Mouse (Mus musculus) myocyte (in vitro differentiated cells): Measurements from ENCODE around the gene Mink1. TPM values are rescaled to one million over a fixed set of nuclear protein-coding genes. Genes with fewer than 3 reads are reported as not detected.

Experiments used
- H3K27me3 ChIP-seq: one replicate; pipeline ENCODE4 v1.6.1; 2011; ENCODE audit not compliant: control insufficient read depth, insufficient read depth, insufficient read length
- H3K36me3 ChIP-seq: one replicate; pipeline ENCODE4 v1.6.1; 2011; ENCODE audit not compliant: control insufficient read depth, insufficient read depth
- H3K4me2 ChIP-seq: one replicate; pipeline ENCODE4 v1.6.1; 2011; ENCODE audit warnings: low read depth, control low read depth
- H3K4me3 ChIP-seq: one replicate; pipeline ENCODE4 v1.5.1; 2011; ENCODE audit warnings: mild to moderate bottlenecking, control low read depth, moderate library complexity
- H3K79me2 ChIP-seq: one replicate; pipeline ENCODE4 v1.6.1; 2011; ENCODE audit not compliant: control insufficient read depth, insufficient read depth
- H3ac ChIP-seq: one replicate; pipeline ENCODE4 v1.6.1; 2011; ENCODE audit not compliant: control insufficient read depth, insufficient read length
- CEBPB ChIP-seq: IDR thresholded peaks from 2 replicates; pipeline ENCODE4 v1.6.1; 2011; ENCODE audit warnings: mild to moderate bottlenecking, moderate library complexity; ENCODE audit not compliant: poor library complexity, insufficient read depth, severe bottlenecking
- E2F4 ChIP-seq: IDR thresholded peaks from one replicate; pipeline ENCODE4 v1.6.1; 2011; ENCODE audit warnings: mild to moderate bottlenecking, control low read depth, moderate library complexity; ENCODE audit not compliant: insufficient read depth
- MAX ChIP-seq: IDR thresholded peaks from one replicate; pipeline ENCODE4 v1.6.1; 2011; ENCODE audit warnings: low read depth, mild to moderate bottlenecking, control low read depth
- MYOD1 ChIP-seq, 3 experiments: IDR thresholded peaks; one replicate each; pipeline ENCODE4 v1.6.1; 2011; ENCODE audit warnings: control low read depth in 2 of 3, low read depth in 2 of 3, mild to moderate bottlenecking in 2 of 3, moderate library complexity in 1 of 3; ENCODE audit not compliant: insufficient read length in 2 of 3, control insufficient read depth in 1 of 3
- MYOG ChIP-seq, 3 experiments: IDR thresholded peaks; one replicate each; pipeline ENCODE4 v1.6.1; 2011; ENCODE audit warnings: control low read depth in 2 of 3, low read depth in 2 of 3, mild to moderate bottlenecking in 2 of 3; ENCODE audit not compliant: insufficient read length in 2 of 3, control insufficient read depth in 1 of 3, insufficient read depth in 1 of 3
- POLR2A ChIP-seq: IDR thresholded peaks from one replicate; pipeline ENCODE4 v1.6.1; 2011; ENCODE audit warnings: low read depth, mild to moderate bottlenecking, control low read depth, moderate library complexity; ENCODE audit not compliant: insufficient read length
- POLR2AphosphoS2 ChIP-seq: IDR thresholded peaks from one replicate; pipeline ENCODE4 v1.6.1; 2011; ENCODE audit warnings: low read depth, control low read depth; ENCODE audit not compliant: insufficient read length
- REST ChIP-seq: IDR thresholded peaks from one replicate; pipeline ENCODE4 v1.6.1; 2011; ENCODE audit warnings: mild to moderate bottlenecking, control low read depth, moderate library complexity; ENCODE audit not compliant: insufficient read depth, insufficient read length
- SRF ChIP-seq: IDR thresholded peaks from one replicate; pipeline ENCODE4 v1.6.1; 2011; ENCODE audit warnings: low read depth; ENCODE audit not compliant: control insufficient read depth, insufficient read length
- TCF12 ChIP-seq: IDR thresholded peaks from one replicate; pipeline ENCODE4 v1.6.1; 2011; ENCODE audit warnings: mild to moderate bottlenecking, control low read depth; ENCODE audit not compliant: poor library complexity, insufficient read depth, severe bottlenecking
- TCF3 ChIP-seq: IDR thresholded peaks from one replicate; pipeline ENCODE4 v1.6.1; 2011; ENCODE audit warnings: low read depth, control low read depth; ENCODE audit not compliant: insufficient read length
- USF1 ChIP-seq: IDR thresholded peaks from one replicate; pipeline ENCODE4 v1.6.1; 2011; ENCODE audit warnings: low read depth, mild to moderate bottlenecking, control low read depth, moderate library complexity
- polyA plus RNA-seq: library from polyadenylated mRNA; unstranded; fragments of >200 nt; fragmentation: generic; extraction: Trizol; gene quantifications from one replicate; pipeline ENCODE4 v1.2.1, GENCODE M21; 2012; ENCODE audit warnings: missing spikeins

Mink1 gene
- polyA plus RNA-seq, 1 experiment = 34.4 TPM

GRCm38 (mm10) chr11:70572348-70572902 is 9.7 kb downstream of the Mink1 start:
- Histone ChIP-seq H3K27me3 (no peaks in the 10 kb centered on the region), H3ac (no peak overlapping the region), H3K79me2 (peaks cover 86% of the 10 kb centered on the region), H3K4me2 (peak overlapping the region; percentile 77), H3K36me3 (no peaks in the 10 kb centered on the region), H3K4me3 (no peak overlapping the region)
- TF ChIP-seq USF1 = no peak
- no peak for TF ChIP-seq REST
- no peak for TF ChIP-seq POLR2A
- no peak for TF ChIP-seq MYOD1 (IDR thresholded peaks at IDR 0.05; ENCODE audit: control insufficient read depth in 1 of 3, insufficient read length in 2 of 3, low read depth in 2 of 3)
- TF ChIP-seq TCF12 = no peak
- TF ChIP-seq MAX = no peak
- no peak for TF ChIP-seq MYOG (IDR thresholded peaks at IDR 0.05; ENCODE audit: control insufficient read depth in 1 of 3, insufficient read depth in 1 of 3, insufficient read length in 2 of 3, low read depth in 2 of 3)

DNA sequence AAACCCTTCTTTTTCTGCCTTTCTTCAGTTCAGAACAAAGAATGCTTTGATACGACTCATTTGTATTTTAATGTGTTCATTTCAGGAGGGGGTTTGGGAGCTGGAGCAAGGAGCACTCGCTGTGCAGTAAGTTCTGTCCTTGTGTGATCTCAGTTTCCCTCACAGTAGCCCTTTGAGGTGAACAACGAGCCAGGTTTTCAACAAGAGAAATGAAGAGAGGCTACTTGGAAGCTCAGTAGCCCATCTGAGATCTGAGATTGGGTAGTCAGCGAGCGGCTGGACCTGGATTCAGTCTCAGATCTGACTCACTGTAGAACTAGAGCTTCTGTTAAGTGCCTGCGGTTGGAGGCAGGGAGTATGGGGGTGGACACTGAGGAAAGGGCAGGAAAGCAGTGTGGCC is 11.2 kb downstream of the Mink1 start:
- H3K4me2 ChIP-seq = peak overlapping the region; percentile 77
- H3K27me3 ChIP-seq = no peaks in the 10 kb centered on the region
- no peak for TF ChIP-seq POLR2A
- no peak for TF ChIP-seq TCF12
- TF ChIP-seq MYOD1 (IDR thresholded peaks at IDR 0.05; ENCODE audit: control insufficient read depth in 1 of 3, insufficient read length in 2 of 3, low read depth in 2 of 3) = no peak
- no peak for TF ChIP-seq CEBPB
- TF ChIP-seq POLR2AphosphoS2 = no peak
- TF ChIP-seq MAX = no peak
- no peak for TF ChIP-seq E2F4
- no peak for TF ChIP-seq USF1
- TF ChIP-seq TCF3 = no peak
- TF ChIP-seq MYOG (IDR thresholded peaks at IDR 0.05; ENCODE audit: control insufficient read depth in 1 of 3, insufficient read depth in 1 of 3, insufficient read length in 2 of 3, low read depth in 2 of 3) = no peak
- H3K79me2 ChIP-seq = peaks cover 86% of the 10 kb centered on the region
- no peak overlapping the region for H3ac ChIP-seq
- no peaks in the 10 kb centered on the region for H3K36me3 ChIP-seq
- no peak overlapping the region for H3K4me3 ChIP-seq

DNA sequence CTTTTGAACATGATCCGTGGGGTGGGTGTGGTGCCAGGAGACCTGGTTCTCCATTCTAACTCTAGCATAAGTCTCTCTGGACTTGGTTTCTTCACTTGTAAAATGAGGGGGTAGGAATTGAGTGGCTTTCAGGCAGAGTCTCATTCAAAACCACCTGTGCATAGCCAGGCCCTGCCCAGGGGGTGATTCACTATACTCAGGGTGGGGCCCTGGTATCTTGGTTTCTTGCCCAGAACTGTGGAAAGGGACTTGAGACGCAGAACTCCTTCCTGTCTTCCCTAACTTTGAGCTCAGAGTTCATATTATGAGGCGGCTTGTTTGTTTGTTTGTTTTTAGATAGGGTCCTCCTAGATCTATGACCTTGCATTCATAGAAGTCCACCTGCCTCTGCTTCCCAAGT is 14.5 kb downstream of the Mink1 start:
- TF ChIP-seq MAX (no peak), MYOG (IDR thresholded peaks at IDR 0.05; ENCODE audit: control insufficient read depth in 1 of 3, insufficient read depth in 1 of 3, insufficient read length in 2 of 3, low read depth in 2 of 3) (peak in 1 of 3 experiments; percentile 31), MYOD1 (IDR thresholded peaks at IDR 0.05; ENCODE audit: control insufficient read depth in 1 of 3, insufficient read length in 2 of 3, low read depth in 2 of 3) (peak in 2 of 3 experiments; percentile 23 to 74)
- peak overlapping the region; percentile 73 for H3K4me2 ChIP-seq
- no peaks in the 10 kb centered on the region for H3K27me3 ChIP-seq

GRCm38 (mm10) chr11:70578962-70579361 is 16.3 kb downstream of the Mink1 start:
- no peaks in the 10 kb centered on the region for H3K27me3 ChIP-seq
- H3K36me3 ChIP-seq = no peaks in the 10 kb centered on the region
- H3K4me2 ChIP-seq = peak overlapping the region; percentile 71
- no peak overlapping the region for H3ac ChIP-seq
- H3K79me2 ChIP-seq = peaks cover 67% of the 10 kb centered on the region
- H3K4me3 ChIP-seq = no peak overlapping the region
- TF ChIP-seq MYOD1 (IDR thresholded peaks at IDR 0.05; ENCODE audit: control insufficient read depth in 1 of 3, insufficient read length in 2 of 3, low read depth in 2 of 3) = no peak
- TF ChIP-seq USF1 = no peak
- TF ChIP-seq POLR2AphosphoS2 = no peak
- no peak for TF ChIP-seq MYOG (IDR thresholded peaks at IDR 0.05; ENCODE audit: control insufficient read depth in 1 of 3, insufficient read depth in 1 of 3, insufficient read length in 2 of 3, low read depth in 2 of 3)
- no peak for TF ChIP-seq POLR2A
- TF ChIP-seq CEBPB = no peak
- TF ChIP-seq E2F4 = no peak
- no peak for TF ChIP-seq TCF12
- TF ChIP-seq SRF = no peak
- no peak for TF ChIP-seq MAX
- no peak for TF ChIP-seq REST
- no peak for TF ChIP-seq TCF3

More for the DNA sequence above, 14.5 kb downstream of the Mink1 start:
- Histone ChIP-seq H3ac (no peak overlapping the region), H3K4me3 (no peak overlapping the region), H3K36me3 (no peaks in the 10 kb centered on the region), H3K79me2 (peaks cover 71% of the 10 kb centered on the region)

DNA sequence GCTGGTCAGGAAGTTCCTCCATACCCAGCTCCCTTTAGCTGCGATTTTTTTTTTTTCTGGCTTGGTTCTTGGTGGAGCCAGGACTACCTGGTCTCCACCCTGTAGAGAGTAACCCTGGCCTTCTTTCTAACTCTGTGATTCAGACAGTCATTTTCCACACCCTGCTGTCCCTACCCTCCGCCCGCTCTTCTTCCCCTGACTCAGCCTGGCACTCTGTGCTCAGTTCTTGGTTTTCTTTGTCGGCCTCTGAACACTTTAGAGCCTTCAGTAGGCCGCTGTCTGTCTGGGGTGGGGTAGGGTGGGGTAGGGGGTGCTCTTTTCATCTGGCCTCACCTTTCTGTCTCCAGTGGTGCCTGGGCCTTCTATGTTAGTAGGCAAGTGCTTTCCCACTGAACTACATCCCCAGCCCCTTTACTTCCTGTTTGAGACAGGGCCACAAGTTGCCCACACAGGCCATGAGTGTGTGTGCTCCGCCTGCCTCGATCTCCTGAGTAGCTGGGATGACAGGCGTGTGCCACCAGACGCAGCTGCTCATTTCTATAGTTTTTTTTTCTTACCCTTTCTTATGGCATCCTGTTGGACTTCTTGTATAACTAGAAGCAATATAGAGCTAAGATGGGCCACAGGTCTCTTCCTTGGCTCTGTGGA is 17.2 kb downstream of the Mink1 start:
- Histone ChIP-seq H3K79me2 (peaks cover 61% of the 10 kb centered on the region), H3K27me3 (no peaks in the 10 kb centered on the region), H3K4me3 (no peak overlapping the region), H3ac (no peak overlapping the region), H3K36me3 (no peaks in the 10 kb centered on the region), H3K4me2 (peak overlapping the region; percentile 71)
- no peak for TF ChIP-seq MAX
- TF ChIP-seq MYOD1 (IDR thresholded peaks at IDR 0.05; ENCODE audit: control insufficient read depth in 1 of 3, insufficient read length in 2 of 3, low read depth in 2 of 3) = peak in 2 of 3 experiments; percentile 8 to 40
